Mouse (Mus musculus) forebrain, embryonic 16.5 days (tissue): ENCODE results near the gene A230050P20Rik. TPM values are rescaled to one million over a fixed set of nuclear protein-coding genes. Genes with fewer than 3 reads are reported as not detected.
"Not testable (repeated sequence)": the region's sequence is repeated elsewhere in the genome, so short reads cannot be mapped to it uniquely, and the experiment has no call there.

ENCODE experiments used
- ATAC-seq: fragments of 200-750 bp; cut with Nextera tagmentation; 2 replicates; pipeline ENCODE4 v1.8.0; 2017; ENCODE audit warnings: mild to moderate bottlenecking, moderate library complexity
- H3K27ac ChIP-seq: fragments of 300-500 bp; sonication (generic); 2 replicates; pipeline ENCODE4 v1.5.1; 2014; ENCODE audit warnings: low read length, control low read depth
- H3K27me3 ChIP-seq: fragments of 300-500 bp; sonication (generic); replicated peaks from 2 replicates; pipeline ENCODE4 v1.6.1; 2014; ENCODE audit warnings: low read length; ENCODE audit not compliant: control insufficient read depth, insufficient read depth
- H3K36me3 ChIP-seq: fragments of 300-500 bp; sonication (generic); 2 replicates; pipeline ENCODE4 v1.6.1; 2014; ENCODE audit not compliant: control insufficient read depth, insufficient read depth
- H3K4me1 ChIP-seq: fragments of 300-500 bp; sonication (generic); replicated peaks from 2 replicates; pipeline ENCODE4 v1.6.1; 2014; ENCODE audit warnings: low read length; ENCODE audit not compliant: control insufficient read depth, insufficient read depth
- H3K4me2 ChIP-seq: fragments of 300-500 bp; sonication (generic); 2 replicates; pipeline ENCODE4 v1.6.1; 2014; ENCODE audit warnings: mild to moderate bottlenecking, low read length, control low read depth
- H3K4me3 ChIP-seq: fragments of 300-500 bp; sonication (generic); replicated peaks from 2 replicates; pipeline ENCODE4 v1.5.1; 2014; ENCODE audit warnings: mild to moderate bottlenecking, low read length, control low read depth
- H3K9ac ChIP-seq: fragments of 300-500 bp; sonication (generic); replicated peaks from 2 replicates; pipeline ENCODE4 v1.6.1; 2014; ENCODE audit warnings: low read depth, low read length, control low read depth
- H3K9me3 ChIP-seq: fragments of 300-500 bp; sonication (generic); 2 replicates; pipeline ENCODE4 v1.6.1; 2016; ENCODE audit warnings: low read length; ENCODE audit not compliant: control insufficient read depth
- WGBS: fragments of 180-500 bp; shearing (Covaris S2); extraction: QIAGEN DNeasy Blood & Tissue Kit; methylation state at CpG from one replicate; pipeline ENCODE4 v1.1.7; 2014; 5-methylcytosine and 5-hydroxymethylcytosine counted together
- polyA plus RNA-seq: library from polyadenylated mRNA; unstranded; fragments of >200 nt; fragmentation: Nextera tagmentation; extraction: Ambion mirVana; gene quantifications from 2 replicates; pipeline ENCODE4 v1.2.1, GENCODE M21; 2015

A230050P20Rik gene
- polyA plus RNA-seq = 4.6 and 8.8 TPM in 2 replicates

DNA sequence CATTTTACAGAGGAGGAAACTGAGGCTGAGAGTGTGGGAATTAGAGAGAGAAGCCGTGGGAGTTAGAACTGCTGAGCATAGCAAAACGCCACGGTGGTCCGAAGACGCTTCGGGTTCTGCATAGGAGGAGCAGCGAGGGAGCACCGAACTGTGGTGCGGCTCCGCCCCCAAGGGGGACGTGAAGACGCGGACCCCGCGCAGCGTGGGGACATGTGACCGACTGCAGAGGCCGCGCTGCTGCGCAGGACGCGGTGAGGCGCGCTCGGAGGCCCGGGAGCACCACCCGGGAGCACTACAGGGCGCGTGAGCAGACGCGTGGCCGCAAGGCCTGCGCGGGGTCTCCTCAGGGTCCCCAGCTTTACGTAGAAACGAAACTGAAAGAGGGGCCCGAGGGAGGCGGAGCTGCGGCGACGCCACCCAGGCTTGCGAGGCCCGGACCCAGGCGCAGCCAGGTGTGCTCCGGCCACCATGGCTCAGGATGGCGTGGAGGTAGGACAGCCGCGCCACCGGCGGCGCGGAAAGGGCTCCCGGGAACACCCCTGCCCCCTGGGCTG, at the start of gene A230050P20Rik:
TSS of gene A230050P20Rik (plus strand) at position 195 of the 554 bp plus-strand sequence.
- H3K9me3 ChIP-seq = no peaks in the 10 kb centered on the region
- no peaks in the 10 kb centered on the region for H3K4me1 ChIP-seq
- H3K27ac ChIP-seq = no peak within 1 kb of the TSS
- 9% methylated on average over 52 of the region's 53 CpGs for WGBS
- H3K27me3 ChIP-seq = peaks cover 33% of the 10 kb centered on the region
- ATAC-seq = peak; percentile 50; the same call in 1 of the 2 replicates
- H3K4me3 ChIP-seq = peak within 1 kb of the TSS; percentile 42
- H3K9ac ChIP-seq = peak within 1 kb of the TSS; percentile 41
- peak within 1 kb of the TSS; percentile 45 for H3K4me2 ChIP-seq
- H3K36me3 ChIP-seq = no peaks in the 10 kb centered on the region

DNA sequence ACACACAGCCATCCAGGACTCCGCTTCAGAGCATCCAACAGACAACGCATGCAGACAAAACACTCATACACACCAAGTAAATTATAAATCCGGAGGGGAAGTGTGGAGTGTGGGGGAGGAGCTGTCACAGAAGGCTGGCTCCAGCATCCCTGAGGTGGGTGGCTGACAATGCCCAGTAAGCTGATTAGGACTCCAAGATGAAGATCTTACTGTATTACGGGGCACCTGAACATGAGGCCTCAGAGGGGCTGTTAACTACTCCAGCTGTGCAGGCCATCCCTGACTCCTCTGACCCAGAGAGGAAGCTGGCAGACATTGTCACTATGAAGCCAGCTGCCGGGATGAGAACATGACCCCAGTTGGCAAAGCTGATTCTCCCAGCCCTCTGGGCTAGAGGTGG, 48.4 kb upstream of the A230050P20Rik start:
- WGBS = 85% methylated on average over 5 of the region's 5 CpGs

DNA sequence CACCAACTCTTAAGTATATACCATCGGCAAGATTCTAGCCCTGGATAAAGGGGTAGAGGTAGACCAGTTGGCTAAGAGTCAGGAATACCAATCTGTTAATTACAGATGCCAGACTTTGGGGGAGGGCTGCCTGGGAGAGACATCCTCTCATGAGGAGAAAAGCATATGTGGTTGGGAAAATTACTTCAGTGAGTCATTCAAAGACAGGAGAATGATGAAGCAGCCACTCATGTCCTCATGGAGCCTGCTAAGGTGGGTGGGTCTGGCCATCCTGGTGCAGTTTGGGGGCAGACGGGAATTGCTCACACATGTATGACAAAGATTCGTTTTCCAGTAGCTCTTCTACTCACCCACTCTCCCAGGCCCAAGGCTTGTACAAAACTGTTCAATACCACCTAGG, 45.6 kb upstream of the A230050P20Rik start:
- no peak for ATAC-seq

More for the DNA sequence above, 48.4 kb upstream of the A230050P20Rik start:
- Histone ChIP-seq H3K9me3 (no peaks in the 10 kb centered on the region), H3K36me3 (no peaks in the 10 kb centered on the region), H3K27me3 (0 out of 2 replicates have a peak, but pooled peaks cover 2% of the 10 kb centered on the region), H3K4me2 (no peak overlapping the region), H3K9ac (no peak overlapping the region), H3K4me3 (no peak overlapping the region), H3K27ac (no peak overlapping the region), H3K4me1 (peaks cover under 1% of the 10 kb centered on the region; the same call in 1 of the 2 replicates)
- ATAC-seq = no peak

DNA sequence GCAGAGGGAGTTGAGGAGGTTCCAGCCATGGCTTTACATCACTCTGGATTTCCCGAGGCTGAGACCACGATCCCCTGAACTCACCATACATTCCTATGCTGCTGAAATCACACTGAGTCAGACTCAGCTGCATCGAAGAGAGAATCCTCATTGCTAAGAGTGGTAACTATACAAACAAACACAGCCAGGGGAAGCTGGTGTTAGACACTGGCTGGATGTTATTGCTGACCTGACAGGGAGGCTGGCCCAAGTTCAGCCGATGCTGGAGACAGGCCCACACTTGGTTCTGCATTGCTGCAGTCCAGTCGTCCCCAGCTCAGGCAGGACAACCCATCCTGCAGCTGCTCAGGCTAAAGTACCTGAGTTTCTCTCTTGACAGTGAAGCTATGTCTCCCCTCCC, 42.7 kb upstream of the A230050P20Rik start:
- ATAC-seq = no peak
- 73% methylated on average over 5 of the region's 5 CpGs for WGBS
- no peaks in the 10 kb centered on the region for H3K27me3 ChIP-seq
- H3K9me3 ChIP-seq = no peaks in the 10 kb centered on the region
- no peaks in the 10 kb centered on the region for H3K36me3 ChIP-seq
- no peak overlapping the region for H3K4me2 ChIP-seq
- H3K9ac ChIP-seq = no peak overlapping the region
- H3K27ac ChIP-seq = no peak overlapping the region
- no peak overlapping the region for H3K4me3 ChIP-seq
- peaks cover 4% of the 10 kb centered on the region for H3K4me1 ChIP-seq

More for the DNA sequence above, 45.6 kb upstream of the A230050P20Rik start:
- no peaks in the 10 kb centered on the region for H3K4me1 ChIP-seq
- H3K4me3 ChIP-seq = no peak overlapping the region
- H3K9ac ChIP-seq = no peak overlapping the region
- no peaks in the 10 kb centered on the region for H3K9me3 ChIP-seq
- no peak overlapping the region for H3K4me2 ChIP-seq
- no peaks in the 10 kb centered on the region for H3K36me3 ChIP-seq
- WGBS = 86% methylated on average over 3 of the region's 3 CpGs
- H3K27me3 ChIP-seq = no peaks in the 10 kb centered on the region
- H3K27ac ChIP-seq = no peak overlapping the region

DNA sequence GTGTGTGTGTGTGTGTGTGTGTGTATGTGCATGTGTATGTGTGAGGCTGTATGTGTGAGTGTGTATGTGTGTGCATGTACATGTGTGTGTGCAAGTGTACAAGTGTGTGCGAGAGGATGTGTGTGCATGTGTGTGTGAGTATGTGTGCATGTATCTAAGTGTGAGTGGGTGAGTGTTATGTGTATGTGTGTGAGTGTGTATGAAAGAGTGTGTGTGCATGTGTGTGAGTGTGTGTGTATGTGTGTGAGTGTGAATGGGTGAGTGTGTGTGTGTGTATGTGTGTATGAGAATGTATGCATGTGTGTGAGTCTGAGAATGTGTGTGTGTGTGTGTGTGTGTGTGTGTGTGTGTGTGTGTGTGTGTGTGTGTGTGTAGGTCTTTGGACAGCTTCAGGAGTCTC, 40.3 kb upstream of the A230050P20Rik start:
- H3K27me3 ChIP-seq = 0 out of 2 replicates have a peak, but pooled peaks cover 2% of the 10 kb centered on the region
- H3K4me1 ChIP-seq = peaks cover 6% of the 10 kb centered on the region
- H3K4me2 ChIP-seq = no peak overlapping the region
- no peaks in the 10 kb centered on the region for H3K36me3 ChIP-seq
- whole genome bisulfite sequencing = 92% methylated on average over 1 of the region's 1 CpGs
- no peak overlapping the region for H3K27ac ChIP-seq
- no peaks in the 10 kb centered on the region for H3K9me3 ChIP-seq
- no peak overlapping the region for H3K9ac ChIP-seq
- no peak overlapping the region for H3K4me3 ChIP-seq
- no peak for ATAC-seq

DNA sequence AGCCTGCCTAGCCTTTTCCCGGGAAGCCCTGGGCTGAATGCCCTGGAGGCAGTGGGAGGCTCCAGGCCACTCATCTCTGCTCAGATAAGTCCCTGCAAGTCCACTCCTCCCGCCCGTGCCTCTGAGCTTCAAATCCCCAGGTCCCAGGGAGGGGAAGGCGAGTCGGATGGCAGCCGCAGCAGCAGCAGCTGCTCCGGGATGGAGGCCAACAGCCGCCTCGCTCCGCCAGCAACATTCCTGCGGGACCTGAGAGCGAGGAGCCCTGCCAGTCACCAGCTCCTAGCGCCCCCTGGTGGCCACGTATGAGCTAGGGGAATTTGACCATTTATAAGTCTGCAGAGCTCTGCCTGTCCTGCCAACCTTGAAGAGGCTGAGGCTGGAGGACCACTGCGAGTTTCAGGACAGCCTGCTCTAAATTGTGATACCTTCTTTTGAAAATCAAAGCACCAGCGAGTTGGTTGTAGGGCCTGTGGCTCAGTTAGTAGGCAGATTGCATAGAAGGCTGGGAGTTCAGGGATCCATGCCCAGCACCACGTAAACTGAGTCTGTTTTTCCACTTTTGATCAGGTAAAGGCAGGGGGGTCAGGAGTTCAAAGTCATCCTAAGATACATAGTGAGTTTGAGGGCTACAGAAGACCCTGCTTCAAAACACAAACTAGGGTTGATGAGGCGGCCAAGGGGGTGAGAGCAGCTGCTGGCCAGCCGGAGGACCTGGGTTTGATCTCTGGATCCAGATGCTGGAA, 37.4 kb upstream of the A230050P20Rik start:
- 16% methylated on average over 19 of the region's 19 CpGs for WGBS
- Histone ChIP-seq H3K4me3 (no peak overlapping the region), H3K9ac (peak overlapping the region; percentile 48), H3K4me1 (peaks cover 6% of the 10 kb centered on the region), H3K4me2 (peak overlapping the region; percentile 29; the same call in 1 of the 2 replicates), H3K36me3 (no peaks in the 10 kb centered on the region), H3K9me3 (no peaks in the 10 kb centered on the region), H3K27me3 (0 out of 2 replicates have a peak, but pooled peaks cover 2% of the 10 kb centered on the region), H3K27ac (no peak overlapping the region)
- ATAC-seq = peak; percentile 91

DNA sequence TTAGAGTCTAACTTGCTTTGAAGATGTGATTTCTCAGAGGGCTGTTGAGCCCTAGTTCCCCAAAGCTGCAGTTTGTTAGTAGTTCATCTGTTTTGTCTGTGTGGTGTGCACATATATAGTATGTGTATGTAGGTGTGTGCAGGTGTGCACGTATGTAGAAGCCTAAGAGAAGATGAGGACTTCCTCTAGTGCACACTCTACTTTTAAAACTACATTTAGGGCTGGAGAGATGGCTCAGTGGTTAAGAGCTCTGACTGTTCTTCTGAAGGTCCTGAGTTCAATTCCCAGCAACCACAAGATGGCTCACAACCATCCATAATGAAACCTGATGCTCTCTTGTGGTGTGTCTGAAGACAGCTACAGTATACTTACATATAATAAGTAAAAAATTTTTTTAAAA, 33.6 kb upstream of the A230050P20Rik start:
- H3K4me3 ChIP-seq = no peak overlapping the region
- no peak overlapping the region for H3K27ac ChIP-seq
- WGBS = 73% methylated on average over 1 of the region's 1 CpGs
- H3K36me3 ChIP-seq = no peaks in the 10 kb centered on the region
- H3K9me3 ChIP-seq = no peaks in the 10 kb centered on the region
- no peak overlapping the region for H3K9ac ChIP-seq
- no peak for ATAC-seq
- H3K4me1 ChIP-seq = peaks cover 6% of the 10 kb centered on the region
- H3K27me3 ChIP-seq = 0 out of 2 replicates have a peak, but pooled peaks cover 2% of the 10 kb centered on the region
- H3K4me2 ChIP-seq = no peak overlapping the region

DNA sequence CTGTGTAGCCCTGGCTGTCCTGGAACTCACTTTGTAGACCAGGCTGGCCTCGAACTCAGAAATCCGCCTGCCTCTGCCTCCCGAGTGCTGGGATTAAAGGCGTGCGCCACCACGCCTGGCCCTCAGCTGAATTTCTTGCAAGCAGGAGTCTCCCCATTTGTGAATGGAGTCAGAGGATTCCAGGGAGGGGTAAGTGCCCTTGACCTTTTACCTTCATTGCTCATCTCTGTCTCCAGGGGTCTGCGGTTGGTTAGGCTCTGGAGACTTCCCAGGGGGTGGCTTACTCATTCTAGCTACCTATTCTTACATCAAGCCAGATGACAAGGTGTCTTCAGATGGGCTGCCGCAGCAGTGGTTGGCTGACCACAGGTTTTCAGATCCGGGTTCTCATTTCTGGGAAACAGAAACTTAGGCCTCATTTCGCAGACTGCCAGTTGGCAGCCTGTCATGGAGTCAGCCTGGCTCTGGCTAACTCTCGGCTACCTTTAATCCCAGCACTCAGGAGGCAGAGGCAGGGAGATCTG, 32.9 kb upstream of the A230050P20Rik start:
- H3K4me1 ChIP-seq, H3K36me3 ChIP-seq, ATAC-seq, H3K9me3 ChIP-seq, H3K9ac ChIP-seq, H3K4me2 ChIP-seq, H3K27me3 ChIP-seq, H3K27ac ChIP-seq, H3K4me3 ChIP-seq: not testable (repeated sequence)
- 89% methylated on average over 10 of the region's 11 CpGs for WGBS

DNA sequence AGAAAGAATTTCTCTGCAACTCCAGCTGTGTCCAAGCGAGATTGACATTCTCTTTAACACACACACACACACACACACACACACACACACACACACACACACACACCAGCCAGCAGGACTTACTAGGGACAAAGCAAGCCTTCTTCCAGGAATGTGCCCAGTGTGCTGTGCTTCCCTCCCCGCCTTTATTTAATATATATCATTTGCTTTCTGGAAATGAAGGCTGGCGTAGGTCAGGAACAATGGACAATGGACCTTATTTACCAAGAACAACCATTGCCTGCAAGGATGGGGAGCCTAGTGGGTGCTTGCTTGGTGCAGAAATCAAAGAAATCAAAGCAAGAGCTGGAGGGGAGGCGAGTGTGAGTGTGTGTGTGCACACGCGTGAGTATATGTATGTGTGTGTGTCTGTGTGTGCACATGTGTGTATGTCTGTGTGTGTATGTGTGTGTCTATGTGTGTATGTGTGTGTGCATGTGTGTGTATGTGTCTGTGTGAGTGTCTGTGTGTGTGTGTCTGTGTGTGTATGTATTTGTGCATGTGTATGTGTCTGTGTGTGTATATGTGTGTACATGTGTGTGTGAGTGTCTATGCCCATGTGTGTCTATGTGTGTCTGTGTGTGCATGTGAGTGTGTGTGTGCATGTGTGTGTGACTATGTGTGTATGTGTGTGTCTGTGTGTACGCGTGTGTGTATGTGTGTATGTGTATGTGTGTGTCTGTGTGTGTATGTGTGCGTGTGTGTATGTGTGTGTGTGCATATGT, 31.1 kb upstream of the A230050P20Rik start:
- Histone ChIP-seq H3K4me2 (no peak overlapping the region), H3K9me3 (no peaks in the 10 kb centered on the region), H3K27ac (no peak overlapping the region), H3K4me3 (no peak overlapping the region), H3K9ac (no peak overlapping the region), H3K4me1 (no peaks in the 10 kb centered on the region), H3K27me3 (no peaks in the 10 kb centered on the region), H3K36me3 (no peaks in the 10 kb centered on the region)
- ATAC-seq = no peak
- WGBS = 80% methylated on average over 9 of the region's 9 CpGs
